Mouse (Mus musculus) spleen, adult 2 months (tissue): ENCODE results near the gene Usp38. TPM values are rescaled to one million over a fixed set of nuclear protein-coding genes. Genes with fewer than 3 reads are reported as not detected.

ENCODE experiments used
- DNase-seq, 2 experiments: peaks; one replicate each; pipeline versions ENCODE4 v3.0.0 to v3.0.0-alpha.2; 2012 to 2021; ENCODE audit warnings: low spot score in 2 of 2, low read depth in 1 of 2
- H3K27ac ChIP-seq: fragments of 200-500 bp; 2 replicates; pipeline ENCODE4 v1.5.1; 2012; ENCODE audit warnings: low read length, inconsistent platforms; ENCODE audit not compliant: insufficient read depth
- H3K27me3 ChIP-seq: fragments of 200-500 bp; 2 replicates; pipeline ENCODE4 v1.6.1; 2012; ENCODE audit warnings: mild to moderate bottlenecking, moderate library complexity, low read length, inconsistent platforms; ENCODE audit not compliant: control insufficient read depth, insufficient read depth
- H3K36me3 ChIP-seq: fragments of 200-500 bp; 2 replicates; pipeline ENCODE4 v1.6.1; 2012; ENCODE audit warnings: mild to moderate bottlenecking, low read length, inconsistent platforms; ENCODE audit not compliant: control insufficient read depth, insufficient read depth
- H3K4me1 ChIP-seq: fragments of 200-500 bp; 2 replicates; pipeline ENCODE4 v1.6.1; 2011; ENCODE audit warnings: inconsistent platforms; ENCODE audit not compliant: control insufficient read depth, insufficient read depth, insufficient read length
- H3K4me3 ChIP-seq: fragments of 200-500 bp; 2 replicates; pipeline ENCODE4 v1.5.1; 2011; ENCODE audit warnings: mild to moderate bottlenecking, inconsistent platforms; ENCODE audit not compliant: insufficient read depth, insufficient read length; ENCODE audit errors: extremely low read depth
- CTCF ChIP-seq: fragments of 200-500 bp; IDR thresholded peaks from 2 replicates; pipeline ENCODE4 v1.5.1; 2011; ENCODE audit warnings: mild to moderate bottlenecking, inconsistent platforms; ENCODE audit not compliant: insufficient read depth, insufficient read length, insufficient replicate concordance; ENCODE audit errors: extremely low read depth
- POLR2A ChIP-seq: fragments of 200-500 bp; IDR thresholded peaks from 2 replicates; pipeline ENCODE4 v1.6.1; 2011; ENCODE audit warnings: low read depth, low read length, inconsistent platforms
- WGBS: fragments of 180-500 bp; shearing (Covaris S2); methylation state at CpG from one replicate; pipeline ENCODE4 v1.1.7; 2018; 5-methylcytosine and 5-hydroxymethylcytosine counted together
- polyA plus RNA-seq: library from polyadenylated mRNA; depleted of rRNA; stranded (reverse); fragments of >200 nt; gene quantifications from 2 replicates; pipeline ENCODE4 v1.2.3, GENCODE M21; 2012

Gene Usp38
- polyA plus RNA-seq, 1 experiment: 11.3 TPM

DNA sequence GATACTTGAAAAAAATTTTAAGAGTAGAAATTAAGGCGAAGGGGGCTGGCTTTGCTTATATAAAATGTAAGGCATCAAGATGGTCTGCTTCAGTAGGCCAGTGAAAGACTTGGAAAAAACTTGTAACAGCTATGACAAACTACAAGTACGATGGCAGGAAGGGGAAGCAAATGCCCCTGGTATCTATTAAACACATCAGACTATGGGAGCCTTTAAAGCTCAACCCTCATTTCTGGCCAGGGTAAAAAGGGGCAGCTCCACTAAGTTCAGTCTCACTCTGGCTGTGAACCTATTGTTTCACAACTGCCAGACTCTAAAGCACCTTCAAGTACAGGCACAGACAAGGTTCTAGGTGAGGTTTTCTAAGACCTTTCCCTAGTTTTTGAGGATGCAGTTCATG, 2.0 kb downstream of the Usp38 start:
- Histone ChIP-seq H3K4me1 (peaks cover 2% of the 10 kb centered on the region; the same call in 1 of the 2 replicates), H3K36me3 (peaks cover 10% of the 10 kb centered on the region), H3K27ac (peak overlapping the region; percentile 37; the same call in 1 of the 2 replicates), H3K4me3 (peak overlapping the region; percentile 36), H3K27me3 (no peaks in the 10 kb centered on the region)
- 26% methylated on average over 2 of the region's 2 CpGs for WGBS
- TF ChIP-seq POLR2A: no peak
- TF ChIP-seq CTCF: no peak
- no peak for DNase-seq

DNA sequence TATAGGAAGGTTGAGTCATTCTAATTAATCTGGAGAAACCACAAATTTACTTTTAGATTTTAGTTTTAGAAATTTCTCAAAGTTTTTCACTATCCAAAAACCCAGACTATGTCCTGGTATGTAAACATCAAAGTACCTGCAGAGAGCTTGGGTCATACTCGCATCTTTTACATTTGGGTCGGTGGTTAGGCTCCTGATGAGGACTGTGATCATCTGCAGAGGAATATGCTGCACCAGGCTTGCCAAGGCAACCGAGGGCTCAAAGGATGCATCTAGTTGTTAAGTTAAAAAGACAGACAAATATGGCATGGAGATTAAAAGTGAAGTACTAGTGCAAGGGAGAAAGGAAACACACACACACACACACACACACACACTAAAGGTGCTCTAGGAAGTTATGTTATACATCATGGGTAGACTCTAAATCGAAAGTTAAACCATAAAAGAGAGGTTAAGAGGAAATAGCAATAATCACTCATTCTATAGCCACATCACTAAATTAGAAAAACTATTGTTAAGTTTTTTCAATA, 2.6 kb downstream of the Usp38 start:
- 12% methylated on average over 4 of the region's 4 CpGs for WGBS
- no peaks in the 10 kb centered on the region for H3K27me3 ChIP-seq
- H3K27ac ChIP-seq: peak overlapping the region; percentile 77
- H3K36me3 ChIP-seq: peaks cover 12% of the 10 kb centered on the region
- peaks cover 2% of the 10 kb centered on the region; the same call in 1 of the 2 replicates for H3K4me1 ChIP-seq
- DNase-seq: no peak
- TF ChIP-seq CTCF (no peak), POLR2A (no peak)
- peak overlapping the region; percentile 54 for H3K4me3 ChIP-seq

DNA sequence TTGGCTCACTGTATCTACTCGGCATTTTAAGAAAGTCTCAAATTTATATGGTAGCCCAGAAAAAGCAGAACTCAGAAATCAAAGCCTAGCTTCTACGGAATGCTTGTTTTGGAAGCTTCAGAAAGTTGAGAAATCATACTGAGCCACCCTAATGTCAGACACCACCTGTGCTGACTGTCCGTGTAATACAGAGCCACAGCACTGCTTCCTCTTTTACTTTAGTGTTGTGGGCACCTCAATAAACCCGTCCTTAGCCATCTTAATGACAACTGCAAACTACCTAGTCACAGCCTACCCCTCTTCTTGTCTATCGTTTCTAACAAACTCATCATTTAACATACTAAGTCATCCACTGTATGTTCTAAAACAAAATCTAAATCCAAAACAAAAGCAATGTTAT, 4.3 kb downstream of the Usp38 start:
- no peaks in the 10 kb centered on the region for H3K27me3 ChIP-seq
- no peak overlapping the region for H3K27ac ChIP-seq
- WGBS: 15% methylated on average over 5 of the region's 5 CpGs
- H3K36me3 ChIP-seq: peaks cover 12% of the 10 kb centered on the region
- no peak for DNase-seq
- no peak overlapping the region; the same call in 1 of the 2 replicates for H3K4me3 ChIP-seq
- TF ChIP-seq CTCF (no peak), POLR2A (no peak)
- peaks cover 2% of the 10 kb centered on the region; the same call in 1 of the 2 replicates for H3K4me1 ChIP-seq

DNA sequence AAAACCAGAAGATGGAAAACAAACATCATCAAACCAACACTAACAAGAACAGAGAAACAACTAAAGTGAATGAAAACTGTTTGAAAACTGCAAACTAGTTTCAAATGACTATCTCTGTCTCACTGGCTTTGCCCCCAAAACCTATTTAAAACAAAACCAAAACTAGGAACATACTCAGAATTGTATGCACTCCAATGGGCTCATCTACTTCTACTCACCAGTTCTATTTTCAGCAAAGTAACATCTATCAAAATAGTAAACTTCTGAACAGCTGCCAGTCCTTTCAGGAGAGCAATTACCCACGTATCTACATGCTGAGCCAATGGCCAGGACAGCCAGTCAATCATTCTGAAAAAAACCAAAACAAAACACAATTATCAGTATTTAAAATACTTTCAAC, 9.6 kb downstream of the Usp38 start:
- no peak for DNase-seq
- Histone ChIP-seq H3K36me3 (peaks cover 33% of the 10 kb centered on the region), H3K4me1 (no peaks in the 10 kb centered on the region), H3K27me3 (no peaks in the 10 kb centered on the region), H3K27ac (no peak overlapping the region), H3K4me3 (no peak overlapping the region)
- TF ChIP-seq POLR2A: no peak
- WGBS: 92% methylated on average over 1 of the region's 1 CpGs

DNA sequence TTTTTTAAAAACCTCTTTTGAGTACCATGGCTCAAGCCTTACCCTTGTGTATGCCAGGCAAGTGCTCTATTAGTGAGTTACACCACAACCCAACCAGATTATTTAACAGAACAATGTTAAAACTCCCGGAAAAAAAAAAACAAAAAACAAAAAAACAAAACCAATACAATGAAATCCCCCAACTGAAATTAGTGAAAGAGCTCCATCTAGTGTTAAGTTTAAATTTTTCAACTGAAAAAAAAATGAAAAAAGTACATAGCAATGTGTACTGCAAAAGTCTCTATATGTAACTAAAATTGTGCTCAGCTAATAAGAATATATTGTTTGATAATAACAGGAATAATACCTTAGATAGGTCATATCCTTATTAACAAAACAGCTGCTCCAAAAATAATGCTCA, 18.1 kb downstream of the Usp38 start:
- DNase-seq: no peak
- no peaks in the 10 kb centered on the region for H3K4me1 ChIP-seq
- H3K36me3 ChIP-seq: peaks cover 44% of the 10 kb centered on the region
- H3K27ac ChIP-seq: no peak overlapping the region
- H3K27me3 ChIP-seq: no peaks in the 10 kb centered on the region
- TF ChIP-seq POLR2A (no peak), CTCF (no peak)
- H3K4me3 ChIP-seq: no peak overlapping the region
- WGBS: 8% methylated on average over 1 of the region's 1 CpGs

DNA sequence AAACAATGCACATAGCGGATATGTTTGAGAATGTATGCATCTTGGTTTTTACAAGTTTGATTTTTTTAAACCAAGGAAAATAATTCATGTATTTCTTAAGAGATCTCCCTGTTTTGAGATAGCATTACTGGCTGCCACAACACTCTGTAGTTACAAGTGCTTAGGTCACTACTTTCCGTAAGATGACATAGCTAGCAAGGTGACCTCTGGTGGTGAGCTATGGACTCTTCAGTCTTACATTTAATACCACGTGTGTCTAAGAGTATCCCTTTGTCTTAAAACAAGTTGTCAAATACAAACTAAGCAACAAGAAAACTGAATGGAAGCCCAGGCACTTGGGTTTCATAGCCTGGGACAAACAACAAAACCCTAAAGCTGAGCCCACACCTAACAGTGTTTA, 22.8 kb downstream of the Usp38 start:
- Histone ChIP-seq H3K4me3 (no peak overlapping the region), H3K4me1 (no peaks in the 10 kb centered on the region), H3K36me3 (peaks cover 45% of the 10 kb centered on the region), H3K27ac (no peak overlapping the region), H3K27me3 (no peaks in the 10 kb centered on the region)
- no peak for DNase-seq
- 66% methylated on average over 3 of the region's 3 CpGs for WGBS
- TF ChIP-seq CTCF: no peak
- no peak for TF ChIP-seq POLR2A

DNA sequence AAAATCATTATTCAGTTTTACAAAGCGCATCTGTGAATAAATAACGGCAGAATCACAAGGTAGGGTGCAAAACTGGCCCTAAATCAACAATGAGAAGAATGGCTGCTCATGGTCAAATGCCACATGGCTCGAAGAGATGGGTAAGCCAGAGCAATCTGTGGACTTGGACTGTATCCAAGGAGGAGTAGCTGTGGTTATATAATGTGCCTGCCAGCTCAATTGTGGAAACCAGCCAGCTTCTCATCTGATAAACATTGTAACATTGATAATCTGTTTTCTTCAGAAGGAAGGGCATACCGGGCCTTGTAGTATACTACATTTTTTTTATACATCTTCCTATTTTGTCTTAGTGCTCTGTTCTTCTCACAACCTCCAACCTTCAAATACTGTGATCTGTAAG, 31.9 kb downstream of the Usp38 start:
- Histone ChIP-seq H3K4me3 (no peak overlapping the region), H3K27me3 (no peaks in the 10 kb centered on the region), H3K27ac (no peak overlapping the region), H3K36me3 (peaks cover 26% of the 10 kb centered on the region), H3K4me1 (peaks cover 6% of the 10 kb centered on the region)
- no peak for DNase-seq
- 64% methylated on average over 4 of the region's 4 CpGs for WGBS
- TF ChIP-seq POLR2A: no peak
- no peak for TF ChIP-seq CTCF
